Mouse (Mus musculus) myocyte (in vitro differentiated cells): ENCODE data around the gene Bnipl. TPM values are rescaled to one million over a fixed set of nuclear protein-coding genes. Genes with fewer than 3 reads are reported as not detected.

Source experiments
- H3K27me3 ChIP-seq: one replicate; pipeline ENCODE4 v1.6.1; 2011; ENCODE audit not compliant: control insufficient read depth, insufficient read depth, insufficient read length
- H3K36me3 ChIP-seq: one replicate; pipeline ENCODE4 v1.6.1; 2011; ENCODE audit not compliant: control insufficient read depth, insufficient read depth
- H3K4me2 ChIP-seq: one replicate; pipeline ENCODE4 v1.6.1; 2011; ENCODE audit warnings: low read depth, control low read depth
- H3K4me3 ChIP-seq: one replicate; pipeline ENCODE4 v1.5.1; 2011; ENCODE audit warnings: mild to moderate bottlenecking, control low read depth, moderate library complexity
- H3K79me2 ChIP-seq: one replicate; pipeline ENCODE4 v1.6.1; 2011; ENCODE audit not compliant: control insufficient read depth, insufficient read depth
- H3ac ChIP-seq: one replicate; pipeline ENCODE4 v1.6.1; 2011; ENCODE audit not compliant: control insufficient read depth, insufficient read length
- CEBPB ChIP-seq: IDR thresholded peaks from 2 replicates; pipeline ENCODE4 v1.6.1; 2011; ENCODE audit warnings: mild to moderate bottlenecking, moderate library complexity; ENCODE audit not compliant: poor library complexity, insufficient read depth, severe bottlenecking
- E2F4 ChIP-seq: IDR thresholded peaks from one replicate; pipeline ENCODE4 v1.6.1; 2011; ENCODE audit warnings: mild to moderate bottlenecking, control low read depth, moderate library complexity; ENCODE audit not compliant: insufficient read depth
- MAX ChIP-seq: IDR thresholded peaks from one replicate; pipeline ENCODE4 v1.6.1; 2011; ENCODE audit warnings: low read depth, mild to moderate bottlenecking, control low read depth
- MYOD1 ChIP-seq, 3 experiments: IDR thresholded peaks; one replicate each; pipeline ENCODE4 v1.6.1; 2011; ENCODE audit warnings: control low read depth in 2 of 3, low read depth in 2 of 3, mild to moderate bottlenecking in 2 of 3, moderate library complexity in 1 of 3; ENCODE audit not compliant: insufficient read length in 2 of 3, control insufficient read depth in 1 of 3
- MYOG ChIP-seq, 3 experiments: IDR thresholded peaks; one replicate each; pipeline ENCODE4 v1.6.1; 2011; ENCODE audit warnings: control low read depth in 2 of 3, low read depth in 2 of 3, mild to moderate bottlenecking in 2 of 3; ENCODE audit not compliant: insufficient read length in 2 of 3, control insufficient read depth in 1 of 3, insufficient read depth in 1 of 3
- POLR2A ChIP-seq: IDR thresholded peaks from one replicate; pipeline ENCODE4 v1.6.1; 2011; ENCODE audit warnings: low read depth, mild to moderate bottlenecking, control low read depth, moderate library complexity; ENCODE audit not compliant: insufficient read length
- POLR2AphosphoS2 ChIP-seq: IDR thresholded peaks from one replicate; pipeline ENCODE4 v1.6.1; 2011; ENCODE audit warnings: low read depth, control low read depth; ENCODE audit not compliant: insufficient read length
- REST ChIP-seq: IDR thresholded peaks from one replicate; pipeline ENCODE4 v1.6.1; 2011; ENCODE audit warnings: mild to moderate bottlenecking, control low read depth, moderate library complexity; ENCODE audit not compliant: insufficient read depth, insufficient read length
- SRF ChIP-seq: IDR thresholded peaks from one replicate; pipeline ENCODE4 v1.6.1; 2011; ENCODE audit warnings: low read depth; ENCODE audit not compliant: control insufficient read depth, insufficient read length
- TCF12 ChIP-seq: IDR thresholded peaks from one replicate; pipeline ENCODE4 v1.6.1; 2011; ENCODE audit warnings: mild to moderate bottlenecking, control low read depth; ENCODE audit not compliant: poor library complexity, insufficient read depth, severe bottlenecking
- TCF3 ChIP-seq: IDR thresholded peaks from one replicate; pipeline ENCODE4 v1.6.1; 2011; ENCODE audit warnings: low read depth, control low read depth; ENCODE audit not compliant: insufficient read length
- USF1 ChIP-seq: IDR thresholded peaks from one replicate; pipeline ENCODE4 v1.6.1; 2011; ENCODE audit warnings: low read depth, mild to moderate bottlenecking, control low read depth, moderate library complexity
- polyA plus RNA-seq: library from polyadenylated mRNA; unstranded; fragments of >200 nt; fragmentation: generic; extraction: Trizol; gene quantifications from one replicate; pipeline ENCODE4 v1.2.1, GENCODE M21; 2012; ENCODE audit warnings: missing spikeins

Gene Bnipl
- polyA plus RNA-seq, 1 experiment: 0.31 TPM

DNA sequence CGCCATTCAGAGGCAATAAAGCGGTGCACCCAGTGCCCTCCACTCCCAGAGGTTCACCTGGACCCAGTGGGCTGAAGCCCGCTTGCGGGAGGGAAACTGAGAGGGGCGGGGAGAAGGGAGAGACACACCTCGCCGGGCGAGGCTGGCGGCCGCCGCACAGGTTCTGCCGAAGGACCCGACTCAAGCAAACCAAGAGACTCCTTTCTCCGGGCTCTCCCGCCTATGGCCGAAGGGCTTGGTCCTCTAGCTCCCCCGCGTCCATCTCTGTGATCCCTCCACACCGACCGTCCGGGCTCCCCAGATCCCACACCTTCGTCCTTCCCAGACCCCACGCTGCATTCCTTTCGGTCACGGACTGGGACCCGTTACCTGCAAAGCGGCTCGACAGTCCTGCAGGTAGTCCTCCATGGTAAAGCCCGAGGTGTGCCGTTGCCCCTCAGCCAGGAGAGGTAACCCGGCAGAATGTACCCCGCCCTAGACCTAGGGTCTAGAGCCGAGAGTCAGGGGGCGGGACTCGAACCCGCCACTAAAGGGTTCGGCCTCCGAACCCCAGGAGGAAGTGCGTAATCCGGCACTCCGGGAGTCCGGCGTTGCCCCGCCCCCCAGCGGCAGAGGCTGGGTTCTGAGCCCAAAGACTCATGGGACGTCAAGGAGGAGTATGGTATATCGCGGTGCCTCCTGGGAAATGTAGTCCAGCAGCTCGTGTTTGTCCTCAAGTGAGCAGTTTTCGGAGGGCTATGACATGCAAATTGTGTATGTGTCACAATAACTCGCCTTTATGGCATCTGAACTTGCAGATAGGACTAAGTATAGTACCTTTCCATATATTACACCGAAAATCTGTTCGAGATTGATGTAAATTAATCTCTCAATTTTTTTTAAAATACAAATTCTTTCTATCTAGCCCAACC is 30.5 kb upstream of the Bnipl start, which contains the start of the genes Mindy1 and Prune1:
Mindy1 (plus strand) TSS at position 130 of the 911 bp plus-strand sequence.
Prune1 (minus strand) TSS at position 861 of the 911 bp plus-strand sequence.
- H3K79me2 ChIP-seq: peaks cover 30% of the 10 kb centered on the region
- peak within 1 kb of the TSS; percentile 94 for H3K4me2 ChIP-seq
- no peaks in the 10 kb centered on the region for H3K36me3 ChIP-seq
- H3K27me3 ChIP-seq: no peaks in the 10 kb centered on the region
- no peak for TF ChIP-seq E2F4
- peak; percentile 64 for TF ChIP-seq POLR2A
- peak; percentile 10 for TF ChIP-seq SRF
- TF ChIP-seq MYOG (IDR thresholded peaks at IDR 0.05; ENCODE audit: control insufficient read depth in 1 of 3, insufficient read depth in 1 of 3, insufficient read length in 2 of 3, low read depth in 2 of 3): peak in 1 of 3 experiments; percentile 13
- TF ChIP-seq CEBPB: 0 out of 2 replicates have a peak, but pooled peaks have one; percentile 3
- no peak for TF ChIP-seq TCF12
- no peak for TF ChIP-seq TCF3
- TF ChIP-seq REST: no peak
- no peak for TF ChIP-seq USF1
- peak; percentile 90 for TF ChIP-seq POLR2AphosphoS2
- no peak for TF ChIP-seq MYOD1 (IDR thresholded peaks at IDR 0.05; ENCODE audit: control insufficient read depth in 1 of 3, insufficient read length in 2 of 3, low read depth in 2 of 3)
- no peak for TF ChIP-seq MAX
- H3K4me3 ChIP-seq: peak within 1 kb of the TSS; percentile 84
- peak within 1 kb of the TSS; percentile 71 for H3ac ChIP-seq

- Histone ChIP-seq H3K4me2 (peak overlapping the region; percentile 53), H3K36me3 (no peaks in the 10 kb centered on the region), H3K79me2 (peaks cover 34% of the 10 kb centered on the region), H3ac (peak overlapping the region; percentile 51), H3K4me3 (peak overlapping the region; percentile 84), H3K27me3 (no peaks in the 10 kb centered on the region)
- peak in 2 of 3 experiments; percentile 78 to 83 for TF ChIP-seq MYOG (IDR thresholded peaks at IDR 0.05; ENCODE audit: control insufficient read depth in 1 of 3, insufficient read depth in 1 of 3, insufficient read length in 2 of 3, low read depth in 2 of 3)
- TF ChIP-seq USF1: no peak
- no peak for TF ChIP-seq POLR2AphosphoS2
- TF ChIP-seq TCF12: peak; percentile 52
- TF ChIP-seq TCF3: peak; percentile 2
- no peak for TF ChIP-seq POLR2A
- TF ChIP-seq REST: no peak
- TF ChIP-seq E2F4: no peak
- TF ChIP-seq SRF: no peak
- peak in 2 of 3 experiments; percentile 52 to 67 for TF ChIP-seq MYOD1 (IDR thresholded peaks at IDR 0.05; ENCODE audit: control insufficient read depth in 1 of 3, insufficient read length in 2 of 3, low read depth in 2 of 3)
Measured at GRCm38 (mm10) chr3:95280747-95281146, 29.8 kb upstream of the Bnipl start.

DNA sequence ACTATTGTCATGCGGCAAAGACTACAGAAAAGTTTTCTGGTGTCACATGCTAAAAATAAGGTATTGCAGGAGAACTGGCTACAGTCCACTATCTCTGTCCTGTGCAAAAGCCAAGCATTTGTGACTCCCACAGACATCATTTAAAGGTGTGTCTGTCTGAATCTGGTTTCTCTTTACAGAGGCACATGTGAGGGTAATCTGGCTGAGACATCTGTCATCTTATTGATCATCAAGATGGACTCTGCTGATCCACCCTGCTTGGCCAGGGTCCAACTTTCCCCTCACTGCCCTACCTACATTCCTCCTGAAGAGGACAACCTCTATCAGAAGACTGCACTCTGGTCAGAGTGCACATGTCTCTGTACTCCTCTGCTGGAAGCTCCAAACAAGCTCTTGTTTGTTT is 26.2 kb upstream of the Bnipl start:
- Histone ChIP-seq H3K27me3 (no peaks in the 10 kb centered on the region), H3K4me2 (peak overlapping the region; percentile 40), H3ac (no peak overlapping the region), H3K36me3 (no peaks in the 10 kb centered on the region), H3K4me3 (no peak overlapping the region), H3K79me2 (peaks cover 35% of the 10 kb centered on the region)
- peak in 1 of 3 experiments; percentile 15 for TF ChIP-seq MYOD1 (IDR thresholded peaks at IDR 0.05; ENCODE audit: control insufficient read depth in 1 of 3, insufficient read length in 2 of 3, low read depth in 2 of 3)
- TF ChIP-seq TCF3: no peak

GRCm38 (mm10) chr3:95276428-95276934 is 25.5 kb upstream of the Bnipl start:
- H3ac ChIP-seq: no peak overlapping the region
- H3K4me2 ChIP-seq: peak overlapping the region; percentile 40
- H3K79me2 ChIP-seq: peaks cover 31% of the 10 kb centered on the region
- H3K27me3 ChIP-seq: no peaks in the 10 kb centered on the region
- TF ChIP-seq CEBPB (no peak), MAX (no peak), E2F4 (no peak)
- H3K36me3 ChIP-seq: no peaks in the 10 kb centered on the region
- no peak overlapping the region for H3K4me3 ChIP-seq

- no peak for TF ChIP-seq USF1
- no peak for TF ChIP-seq TCF3
- no peak for TF ChIP-seq MYOD1 (IDR thresholded peaks at IDR 0.05; ENCODE audit: control insufficient read depth in 1 of 3, insufficient read length in 2 of 3, low read depth in 2 of 3)
- no peak for TF ChIP-seq MAX
- TF ChIP-seq POLR2A: no peak
- TF ChIP-seq E2F4: no peak
- TF ChIP-seq TCF12: no peak
- no peak for TF ChIP-seq REST
- TF ChIP-seq CEBPB: no peak
- TF ChIP-seq POLR2AphosphoS2: no peak
- no peak for TF ChIP-seq MYOG (IDR thresholded peaks at IDR 0.05; ENCODE audit: control insufficient read depth in 1 of 3, insufficient read depth in 1 of 3, insufficient read length in 2 of 3, low read depth in 2 of 3)
- no peak for TF ChIP-seq SRF
- no peak overlapping the region for H3K4me2 ChIP-seq
- H3K79me2 ChIP-seq: peaks cover 35% of the 10 kb centered on the region
- H3K4me3 ChIP-seq: no peak overlapping the region
- H3K27me3 ChIP-seq: no peaks in the 10 kb centered on the region
- H3ac ChIP-seq: no peak overlapping the region
- H3K36me3 ChIP-seq: no peaks in the 10 kb centered on the region
Measured at GRCm38 (mm10) chr3:95275161-95275560, 24.2 kb upstream of the Bnipl start.
